Mouse (Mus musculus): ENCODE results near the gene Pex26.
A peak's percentile ranks its signal among the peaks of the same experiment; 100 is the strongest.

Gene Pex26

GRCm38 (mm10) chr6:121167381-121167975, 16.0 kb upstream of the Pex26 start:
- no peak for DNase-seq

DNA sequence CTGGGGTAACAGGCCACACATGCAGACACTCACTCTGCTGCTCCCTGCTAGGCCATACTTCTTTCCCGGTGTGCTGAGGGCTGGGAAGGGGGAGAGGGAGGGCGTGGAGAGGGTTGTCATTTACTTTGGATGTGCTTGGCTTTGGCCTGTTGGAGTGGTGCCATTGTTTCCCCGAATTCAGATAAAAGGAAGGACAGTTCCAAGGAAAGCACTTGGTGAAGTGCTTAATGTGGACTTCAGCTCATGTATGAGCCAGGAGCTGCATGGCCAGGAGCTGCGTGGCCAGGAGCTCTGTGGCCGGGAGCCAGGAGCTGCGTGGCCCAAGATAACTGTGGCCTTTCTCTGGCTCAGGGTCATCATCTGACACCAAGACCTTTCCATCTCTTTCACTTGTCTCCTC, 12.4 kb upstream of the Pex26 start:
- no peak for DNase-seq

- no peak for DNase-seq
These were observed 10.0 kb upstream of the Pex26 start for GRCm38 (mm10) chr6:121173471-121173870.

GRCm38 (mm10) chr6:121174761-121175160, 8.7 kb upstream of the Pex26 start:
- DNase-seq, result no peak

- DNase-seq, result no peak
These were observed 7.3 kb upstream of the Pex26 start for GRCm38 (mm10) chr6:121176011-121176730.

- no peak for DNase-seq
These were observed 6.8 kb upstream of the Pex26 start for GRCm38 (mm10) chr6:121176731-121177098.

DNA sequence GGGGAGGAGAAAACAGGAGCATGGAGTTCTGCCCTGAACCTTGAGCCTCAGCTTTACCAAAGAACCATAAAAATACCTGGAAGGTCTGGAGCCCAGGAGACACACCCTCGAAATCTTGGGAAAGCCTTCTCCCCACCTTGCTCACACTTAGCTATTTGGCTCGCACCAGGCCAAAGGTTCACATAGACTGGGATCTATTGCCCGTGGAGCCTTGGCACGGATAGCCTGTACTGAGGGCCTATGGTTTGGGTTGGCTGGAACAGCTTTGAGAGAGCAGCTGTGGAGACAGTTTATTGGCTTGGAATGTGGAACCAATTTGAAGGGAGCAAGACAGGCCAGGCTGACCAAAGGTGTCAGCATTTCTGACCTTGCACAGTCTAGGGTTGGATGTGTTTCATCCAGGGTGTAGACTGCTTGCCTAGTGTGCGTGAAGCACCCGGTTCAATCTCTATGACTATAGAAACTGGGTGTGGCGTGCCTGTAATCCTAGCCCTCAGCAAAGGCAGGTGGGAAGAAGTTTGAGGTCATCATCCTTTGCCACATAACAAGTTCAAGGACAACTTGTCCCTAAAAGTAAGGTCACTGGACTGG, 6.3 kb upstream of the Pex26 start:
- no peak for DNase-seq

DNA sequence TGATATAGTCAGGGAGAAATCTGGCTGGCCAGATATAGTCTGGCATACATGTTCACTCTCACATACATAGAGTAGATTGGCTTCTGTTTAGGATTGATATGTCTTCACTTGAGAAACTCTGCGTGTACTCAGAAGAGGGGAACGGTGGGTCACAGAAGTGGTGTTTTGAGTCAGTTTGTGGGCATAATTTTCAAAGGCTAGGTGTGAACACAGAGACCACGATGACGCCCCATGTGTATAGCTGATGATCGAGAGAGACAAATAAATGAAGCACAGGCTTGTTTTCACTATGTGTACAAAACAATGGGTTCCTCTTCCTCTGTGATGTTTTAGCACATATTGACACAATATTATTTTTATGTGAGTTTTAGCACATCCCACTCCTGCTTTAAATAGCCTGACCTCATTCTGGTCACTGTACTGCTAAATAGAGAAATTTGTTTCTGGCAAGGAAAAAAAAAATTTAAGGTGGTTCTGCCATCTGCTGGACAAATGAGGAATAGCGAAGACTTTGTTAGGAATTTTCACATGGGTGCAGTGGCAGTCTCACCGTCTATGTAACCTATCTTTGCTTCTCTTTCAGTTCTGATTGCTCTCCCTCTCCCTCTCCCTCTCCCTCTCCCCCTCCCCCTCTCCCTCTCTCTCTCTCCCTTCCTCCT, 4.6 kb upstream of the Pex26 start:
- peak; percentile 87 for DNase-seq

- DNase-seq, result no peak
These were observed 3.6 kb upstream of the Pex26 start for GRCm38 (mm10) chr6:121179846-121180245.

- peak; percentile 55 for DNase-seq
These were observed 1.0 kb downstream of the Pex26 start for GRCm38 (mm10) chr6:121184198-121185140.

GRCm38 (mm10) chr6:121185232-121185631, 1.8 kb downstream of the Pex26 start:
- DNase-seq, result no peak

GRCm38 (mm10) chr6:121191261-121192009, 8.0 kb downstream of the Pex26 start:
- DNase-seq, result no peak

- no peak for DNase-seq
These were observed 10.8 kb downstream of the Pex26 start for GRCm38 (mm10) chr6:121194061-121194955.

- DNase-seq, result no peak
These were observed 11.7 kb downstream of the Pex26 start for GRCm38 (mm10) chr6:121194956-121195731.

GRCm38 (mm10) chr6:121197807-121198365, 14.4 kb downstream of the Pex26 start:
- DNase-seq, result no peak

- DNase-seq, result no peak
These were observed 17.0 kb downstream of the Pex26 start for GRCm38 (mm10) chr6:121200458-121200857.

DNA sequence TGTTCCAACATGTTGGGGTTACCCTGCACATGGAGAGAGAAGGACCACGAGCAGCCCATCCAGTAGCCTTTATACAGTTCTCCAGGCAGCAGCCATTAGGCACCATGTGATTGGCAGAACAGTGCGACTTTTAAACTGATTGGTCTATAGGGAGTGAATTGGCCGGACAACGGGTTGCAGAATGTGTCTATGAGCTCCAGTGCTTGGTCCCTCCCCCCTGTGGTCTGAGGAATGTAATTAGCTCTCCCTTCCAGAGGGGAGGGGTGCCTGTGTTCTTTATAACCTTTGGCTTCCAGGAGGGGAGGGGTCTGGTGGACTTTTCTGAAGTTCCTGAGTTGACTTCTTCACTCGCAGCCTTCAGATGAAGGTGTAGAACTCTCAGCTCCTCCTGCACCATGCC, 18.6 kb downstream of the Pex26 start:
- DNase-seq, result no peak

GRCm38 (mm10) chr6:121206481-121206880, 23.0 kb downstream of the Pex26 start:
- no peak for DNase-seq

GRCm38 (mm10) chr6:121209584-121209983, 26.1 kb downstream of the Pex26 start:
- no peak for DNase-seq
